Mouse (Mus musculus) ES-E14 (cell line): Measurements from ENCODE around the gene Smok2a.
"Not testable (repeated sequence)": the region's sequence is repeated elsewhere in the genome, so short reads cannot be mapped to it uniquely, and the experiment has no call there.

Experiments
- CHD2 ChIP-seq: IDR thresholded peaks from 2 replicates; pipeline ENCODE4 v1.6.1; 2014; ENCODE audit warnings: mild to moderate bottlenecking, low read depth, low read length, inconsistent platforms
- HCFC1 ChIP-seq: IDR thresholded peaks from 2 replicates; pipeline ENCODE4 v1.6.1; 2012; ENCODE audit warnings: low read length, inconsistent platforms, borderline replicate concordance; ENCODE audit not compliant: insufficient read depth
- MAFK ChIP-seq: IDR thresholded peaks from 2 replicates; pipeline ENCODE4 v1.6.1; 2014; ENCODE audit warnings: mild to moderate bottlenecking, low read depth, low read length, inconsistent platforms; ENCODE audit not compliant: insufficient read depth
- ZNF384 ChIP-seq: IDR thresholded peaks from 2 replicates; pipeline ENCODE4 v1.6.1; 2012; ENCODE audit warnings: low read depth, low read length, inconsistent platforms

- not testable (repeated sequence) for TF ChIP-seq MAFK, CHD2, ZNF384, HCFC1
Measured at GRCm38 (mm10) chr17:13239461-13239860, 18.5 kb downstream of the Smok2a start.
